Mouse (Mus musculus) liver, postnatal 0 days (tissue): ENCODE data around the gene Igtp. TPM values are rescaled to one million over a fixed set of nuclear protein-coding genes. Genes with fewer than 3 reads are reported as not detected.
"Not testable (repeated sequence)": the region's sequence is repeated elsewhere in the genome, so short reads cannot be mapped to it uniquely, and the experiment has no call there.

Experiments
- ATAC-seq: fragments of 200-750 bp; cut with Nextera tagmentation; 2 replicates; pipeline ENCODE4 v1.8.0; 2017; ENCODE audit warnings: mild to moderate bottlenecking, moderate library complexity
- DNase-seq: peaks from one replicate; pipeline ENCODE4 v3.0.0-alpha.2; 2016
- H3K27ac ChIP-seq: fragments of 300-500 bp; sonication (generic); 2 replicates; pipeline ENCODE4 v1.5.1; 2014; ENCODE audit warnings: antibody characterized with exemption, moderate library complexity, mild to moderate bottlenecking, low read depth
- H3K27me3 ChIP-seq: fragments of 300-500 bp; sonication (generic); 2 replicates; pipeline ENCODE4 v1.6.1; 2014; ENCODE audit warnings: low read length, control low read depth, mixed read lengths; ENCODE audit not compliant: insufficient read depth
- H3K36me3 ChIP-seq: fragments of 300-500 bp; sonication (generic); replicated peaks from 2 replicates; pipeline ENCODE4 v1.6.1; 2014; ENCODE audit warnings: mild to moderate bottlenecking, control low read depth, low read length, moderate library complexity, mixed read lengths; ENCODE audit not compliant: insufficient read depth
- H3K4me1 ChIP-seq: fragments of 300-500 bp; sonication (generic); 2 replicates; pipeline ENCODE4 v1.6.1; 2014; ENCODE audit warnings: antibody characterized with exemption, mild to moderate bottlenecking, control low read depth; ENCODE audit not compliant: insufficient read depth
- H3K4me2 ChIP-seq: fragments of 300-500 bp; sonication (generic); 2 replicates; pipeline ENCODE4 v1.6.1; 2014; ENCODE audit warnings: low read depth, mild to moderate bottlenecking, low read length, moderate library complexity, mixed read lengths
- H3K4me3 ChIP-seq: fragments of 300-500 bp; sonication (generic); 2 replicates; pipeline ENCODE4 v1.5.1; 2014; ENCODE audit warnings: low read depth, low read length
- H3K9ac ChIP-seq: fragments of 300-500 bp; sonication (generic); replicated peaks from 2 replicates; pipeline ENCODE4 v1.6.1; 2014; ENCODE audit warnings: mild to moderate bottlenecking, moderate library complexity
- H3K9me3 ChIP-seq: fragments of 300-500 bp; sonication (generic); 2 replicates; pipeline ENCODE4 v1.6.1; 2016; ENCODE audit warnings: mild to moderate bottlenecking, control low read depth, low read length, mixed read lengths
- CTCF ChIP-seq: sonication (generic); IDR thresholded peaks from 2 replicates; pipeline ENCODE4 v1.5.1; 2016; ENCODE audit warnings: antibody characterized with exemption, low read depth
- EP300 ChIP-seq: IDR thresholded peaks from 2 replicates; pipeline ENCODE4 v1.6.1; 2016; ENCODE audit warnings: antibody characterized with exemption, low read depth, mild to moderate bottlenecking
- WGBS: fragments of 180-500 bp; shearing (Covaris S2); extraction: QIAGEN DNeasy Blood & Tissue Kit; methylation state at CpG from one replicate; pipeline ENCODE4 v1.1.7; 2014; ENCODE audit not compliant: insufficient replicate concordance; 5-methylcytosine and 5-hydroxymethylcytosine counted together
- polyA plus RNA-seq: library from polyadenylated mRNA; unstranded; fragments of >200 nt; fragmentation: Nextera tagmentation; extraction: Ambion mirVana; gene quantifications from 2 replicates; pipeline ENCODE4 v1.2.1, GENCODE M21; 2015

Gene Igtp
- polyA plus RNA-seq, 1 experiment from 2014 or later, result 43.7 TPM

- WGBS, result 63% methylated on average over 4 of the region's 4 CpGs
- peak overlapping the region; percentile 77 for H3K27ac ChIP-seq
These were observed 29.7 kb upstream of the Igtp start for GRCm38 (mm10) chr11:58169666-58170065.

DNA sequence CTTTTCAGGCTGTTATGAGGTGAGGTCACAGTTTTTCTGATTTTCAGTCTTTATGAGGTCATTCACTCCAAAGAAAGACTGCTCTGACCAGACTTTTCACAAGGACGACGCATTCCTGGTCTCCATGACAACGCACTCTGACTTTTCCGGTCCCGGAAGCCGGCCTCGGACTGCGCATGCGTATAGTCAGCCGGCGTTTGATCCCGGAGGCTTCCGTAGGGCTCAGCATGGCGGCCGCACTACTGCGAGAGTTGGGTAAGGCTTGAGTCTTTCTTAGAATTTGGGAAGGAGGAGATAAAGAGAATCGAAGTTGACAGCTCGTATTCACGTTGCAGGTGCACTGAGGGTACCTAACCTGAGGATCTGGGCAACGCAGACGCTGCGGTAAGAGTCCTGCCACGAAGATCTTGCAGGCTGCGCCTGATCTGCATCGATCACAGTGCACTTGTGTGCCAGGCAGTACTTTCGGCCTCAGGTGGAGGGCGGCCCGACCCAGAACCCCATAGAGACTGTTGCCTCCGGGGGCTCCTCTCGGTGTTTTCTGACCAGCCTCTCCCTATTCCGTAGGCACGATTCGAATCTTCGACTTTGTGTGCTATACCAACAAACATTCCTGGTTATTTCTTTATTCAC lies 27.8 kb upstream of the Igtp start, which contains the start of gene Mrpl22:
Gene Mrpl22, plus strand, starts transcription at position 203 of the 633 bp plus-strand sequence.
- WGBS, result under 1% methylated on average over 34 of the region's 34 CpGs
- Histone ChIP-seq H3K4me3 (peak within 1 kb of the TSS; percentile 78), H3K4me2 (peak within 1 kb of the TSS; percentile 87), H3K36me3 (peaks cover 30% of the 10 kb centered on the region), H3K27ac (peak within 1 kb of the TSS; percentile 65), H3K27me3 (no peaks in the 10 kb centered on the region), H3K9me3 (no peaks in the 10 kb centered on the region), H3K9ac (peak within 1 kb of the TSS; percentile 86), H3K4me1 (peaks cover 29% of the 10 kb centered on the region)
- ATAC-seq, result peak; percentile 71
- TF ChIP-seq EP300 (peak; percentile 64; the same call in 1 of the 2 replicates), CTCF (no peak)
- DNase-seq, result peak; percentile 96

More at GRCm38 (mm10) chr11:58169666-58170065, 29.7 kb upstream of the Igtp start:
- no peak for TF ChIP-seq EP300
- no peak for TF ChIP-seq CTCF
- DNase-seq, result no peak
- no peak overlapping the region for H3K4me3 ChIP-seq
- no peak overlapping the region for H3K9ac ChIP-seq
- peaks cover 29% of the 10 kb centered on the region for H3K4me1 ChIP-seq
- H3K27me3 ChIP-seq, result no peaks in the 10 kb centered on the region
- H3K36me3 ChIP-seq, result peaks cover 14% of the 10 kb centered on the region
- H3K9me3 ChIP-seq, result 0 out of 2 replicates have a peak, but pooled peaks cover 2% of the 10 kb centered on the region
- ATAC-seq, result peak; percentile 18; the same call in 1 of the 2 replicates
- no peak overlapping the region for H3K4me2 ChIP-seq

DNA sequence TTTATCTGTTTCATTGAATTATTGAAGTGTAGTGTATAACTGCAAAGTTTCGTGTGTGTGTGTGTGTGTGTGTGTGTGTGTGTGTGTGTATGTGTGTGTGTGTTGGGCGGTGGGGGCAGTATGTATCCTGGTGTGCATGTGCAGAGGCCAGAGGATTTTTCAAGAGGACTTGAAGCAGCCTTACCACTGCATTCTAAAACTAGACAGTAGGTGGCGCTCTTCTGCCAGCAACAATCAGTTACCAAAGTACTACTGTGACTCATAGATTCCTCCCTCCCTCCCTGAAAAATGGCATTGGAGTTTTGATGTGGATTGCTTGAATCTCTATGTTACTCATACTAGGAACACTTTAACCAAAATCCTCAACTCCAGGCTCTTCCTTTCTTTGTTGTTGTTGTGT lies 19.8 kb upstream of the Igtp start:
- H3K36me3 ChIP-seq, result peaks cover 36% of the 10 kb centered on the region
- no peaks in the 10 kb centered on the region for H3K4me1 ChIP-seq
- ATAC-seq (peak; percentile 74), DNase-seq (peak; percentile 81)
- WGBS, result 9% methylated on average over 3 of the region's 3 CpGs
- no peaks in the 10 kb centered on the region for H3K9me3 ChIP-seq
- no peak overlapping the region for H3K4me3 ChIP-seq
- no peak overlapping the region for H3K27ac ChIP-seq
- H3K9ac ChIP-seq, result no peak overlapping the region
- no peaks in the 10 kb centered on the region for H3K27me3 ChIP-seq
- H3K4me2 ChIP-seq, result no peak overlapping the region
- TF ChIP-seq EP300 (peak; percentile 24; the same call in 1 of the 2 replicates), CTCF (peak; percentile 96)

DNA sequence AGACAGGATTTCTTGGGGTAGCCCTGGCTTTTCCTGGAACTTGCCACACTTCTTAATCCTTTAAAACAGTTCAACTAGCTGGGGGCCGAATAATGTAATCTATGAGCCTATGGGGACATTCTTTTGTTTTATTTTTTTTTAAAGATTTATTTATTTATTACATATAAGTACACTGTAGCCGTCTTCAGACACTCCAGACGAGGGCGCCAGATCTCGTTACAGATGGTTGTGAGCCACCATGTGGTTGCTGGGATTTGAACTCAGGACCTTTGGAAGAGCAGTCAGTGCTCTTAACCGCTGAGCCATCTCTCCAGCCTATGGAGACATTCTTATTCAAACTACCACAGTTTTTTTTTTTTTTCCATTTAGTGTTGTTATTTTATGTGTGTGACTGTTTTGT lies 19.4 kb upstream of the Igtp start:
- H3K36me3 ChIP-seq, result peaks cover 36% of the 10 kb centered on the region

GRCm38 (mm10) chr11:58180756-58181155 lies 18.6 kb upstream of the Igtp start:
- DNase-seq, result no peak
- 84% methylated on average over 7 of the region's 7 CpGs for WGBS
- Histone ChIP-seq H3K27ac (no peak overlapping the region), H3K4me2 (no peak overlapping the region), H3K9ac (no peak overlapping the region), H3K4me3 (no peak overlapping the region), H3K9me3 (no peaks in the 10 kb centered on the region), H3K36me3 (peaks cover 28% of the 10 kb centered on the region), H3K27me3 (no peaks in the 10 kb centered on the region), H3K4me1 (no peaks in the 10 kb centered on the region)
- no peak for ATAC-seq
- TF ChIP-seq EP300 (no peak), CTCF (no peak)

More for the DNA sequence above, 19.4 kb upstream of the Igtp start:
- H3K9me3 ChIP-seq, H3K27ac ChIP-seq, H3K4me3 ChIP-seq, H3K4me1 ChIP-seq, H3K27me3 ChIP-seq, DNase-seq, H3K4me2 ChIP-seq, ATAC-seq, H3K9ac ChIP-seq: not testable (repeated sequence)
- WGBS, result 88% methylated on average over 6 of the region's 6 CpGs

- ATAC-seq, result 0 out of 2 replicates have a peak, but pooled peaks have one; percentile 15
- Histone ChIP-seq H3K27me3 (no peaks in the 10 kb centered on the region), H3K9me3 (no peaks in the 10 kb centered on the region), H3K36me3 (0 out of 2 replicates have a peak, but pooled peaks cover 3% of the 10 kb centered on the region), H3K27ac (peak overlapping the region; percentile 49; the same call in 1 of the 2 replicates), H3K4me1 (no peaks in the 10 kb centered on the region), H3K4me3 (peak overlapping the region; percentile 17), H3K4me2 (peak overlapping the region; percentile 44), H3K9ac (no peak overlapping the region; the same call in 1 of the 2 replicates)
- no peak for DNase-seq
- TF ChIP-seq CTCF (no peak), EP300 (no peak)
- 64% methylated on average over 3 of the region's 3 CpGs for WGBS
These were observed 15.8 kb upstream of the Igtp start for GRCm38 (mm10) chr11:58183579-58183978.
